ENCODE assay signal across 1 mouse cellular context in the genomic region with DNA sequence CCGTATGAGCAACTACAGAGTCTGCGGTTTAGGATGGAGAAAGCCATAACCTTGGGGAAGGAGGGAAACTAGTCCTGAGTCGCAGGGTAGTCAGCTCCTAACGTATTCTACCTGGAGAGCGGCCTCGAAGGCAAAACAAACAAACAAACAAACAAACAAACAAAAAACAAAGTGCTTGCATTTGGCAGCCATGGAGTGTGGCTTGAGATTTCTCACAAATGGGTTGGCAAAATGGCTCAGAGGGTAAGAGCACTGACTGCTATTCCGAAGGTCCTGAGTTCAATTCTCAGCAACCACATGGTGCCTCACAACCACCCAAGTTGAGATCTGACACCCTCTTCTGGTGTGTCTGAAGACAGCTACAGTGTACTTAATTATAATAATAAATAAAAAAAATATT.
A peak's percentile ranks its signal among the peaks of the same experiment; 100 is the strongest.
TF ChIP-seq lines count a peak whose summit lies in the region.

No protein-coding gene starts in this region.

TF ChIP-seq in MEL, 35 proteins besides CTCF, POLR2A, EP300 and RAD21:
- no peak for TF ChIP-seq GATA1 (IDR thresholded peaks at IDR 0.05; ENCODE audit: low read depth, low read length)
- peak; percentile 96 for TF ChIP-seq TBP (IDR thresholded peaks at IDR 0.05; ENCODE audit: low read depth, low read length)
- TF ChIP-seq MYC (IDR thresholded peaks at IDR 0.05; ENCODE audit: low read depth, low read length) = no peak
- TF ChIP-seq MAFK (IDR thresholded peaks at IDR 0.05; ENCODE audit: borderline replicate concordance, low read depth, low read length) = 0 out of 2 replicates have a peak, but pooled peaks have one; percentile 14
- no peak for TF ChIP-seq SMC3 (IDR thresholded peaks at IDR 0.05; ENCODE audit: low read depth, low read length)
- TF ChIP-seq POLR2AphosphoS2 (IDR thresholded peaks at IDR 0.05; ENCODE audit: low read length) = no peak
- TF ChIP-seq USF2 (IDR thresholded peaks at IDR 0.05; ENCODE audit: borderline replicate concordance in 1 of 2, insufficient read depth in 1 of 2, low read depth in 1 of 2, low read length in 2 of 2) = no peak
- no peak for TF ChIP-seq USF1 (IDR thresholded peaks at IDR 0.05; ENCODE audit: low read depth, low read length)
- TF ChIP-seq RCOR1 (IDR thresholded peaks at IDR 0.05; ENCODE audit: low read depth, low read length) = no peak
- no peak for TF ChIP-seq SIN3A (IDR thresholded peaks at IDR 0.05; ENCODE audit: low read length)
- no peak for TF ChIP-seq UBTF (IDR thresholded peaks at IDR 0.05; ENCODE audit: borderline replicate concordance, insufficient read depth, low read depth, low read length)
- no peak for TF ChIP-seq POLR2AphosphoS5 (IDR thresholded peaks at IDR 0.05; ENCODE audit: borderline replicate concordance, low read depth, low read length)
- no peak for TF ChIP-seq CHD2 (IDR thresholded peaks at IDR 0.05; ENCODE audit: low read length)
TF ChIP-seq in MEL: peak in this region for 2.
